Mouse (Mus musculus): Measurements from ENCODE around the gene Dpf2.
A peak's percentile ranks its signal among the peaks of the same experiment; 100 is the strongest.

Gene Dpf2

GRCm38 (mm10) chr19:5935691-5936090 is 22.9 kb upstream of the Dpf2 start:
- DNase-seq (ENCODE audit: low spot score): no peak

- DNase-seq (ENCODE audit: low spot score): no peak
Observed at GRCm38 (mm10) chr19:5935266-5935665, 22.5 kb upstream of the Dpf2 start.

GRCm38 (mm10) chr19:5929634-5930596 is 17.1 kb upstream of the Dpf2 start:
- no peak for DNase-seq (ENCODE audit: low spot score)

- no peak for DNase-seq (ENCODE audit: low spot score)
Observed at GRCm38 (mm10) chr19:5928546-5928945, 15.7 kb upstream of the Dpf2 start.

- DNase-seq (ENCODE audit: low spot score): no peak
Observed at GRCm38 (mm10) chr19:5928104-5928503, 15.3 kb upstream of the Dpf2 start.

GRCm38 (mm10) chr19:5927532-5927931 is 14.7 kb upstream of the Dpf2 start:
- no peak for DNase-seq (ENCODE audit: low spot score)

GRCm38 (mm10) chr19:5927026-5927425 is 14.2 kb upstream of the Dpf2 start:
- no peak for DNase-seq (ENCODE audit: low spot score)

- DNase-seq (ENCODE audit: low spot score): no peak
Observed at GRCm38 (mm10) chr19:5925311-5925855, 12.6 kb upstream of the Dpf2 start.

- peak; percentile 97 for DNase-seq (ENCODE audit: low spot score)
Observed at GRCm38 (mm10) chr19:5924713-5925093, 11.9 kb upstream of the Dpf2 start, which contains the start of gene Cdc42ep2. TSS of gene Cdc42ep2 (minus strand) at chr19:5924816.

- peak; percentile 97 for DNase-seq (ENCODE audit: low spot score)
Observed at GRCm38 (mm10) chr19:5923990-5924712, 11.3 kb upstream of the Dpf2 start.

- no peak for DNase-seq (ENCODE audit: low spot score)
Observed at GRCm38 (mm10) chr19:5922963-5923362, 10.2 kb upstream of the Dpf2 start.

GRCm38 (mm10) chr19:5922119-5922942 is 9.5 kb upstream of the Dpf2 start:
- DNase-seq (ENCODE audit: low spot score): no peak

GRCm38 (mm10) chr19:5921715-5922114 is 8.9 kb upstream of the Dpf2 start:
- peak; percentile 40 for DNase-seq (ENCODE audit: low spot score)

- DNase-seq (ENCODE audit: low spot score): peak; percentile 100
Observed at GRCm38 (mm10) chr19:5912103-5913006, 455 bp downstream of the Dpf2 start.

- DNase-seq (ENCODE audit: low spot score): no peak
Observed at GRCm38 (mm10) chr19:5911430-5912102, 1.2 kb downstream of the Dpf2 start.

GRCm38 (mm10) chr19:5910221-5910620 is 2.6 kb downstream of the Dpf2 start:
- DNase-seq (ENCODE audit: low spot score): no peak

- DNase-seq (ENCODE audit: low spot score): no peak
Observed at GRCm38 (mm10) chr19:5907275-5907674, 5.5 kb downstream of the Dpf2 start.

GRCm38 (mm10) chr19:5894002-5894678 is 18.7 kb downstream of the Dpf2 start, which contains the start of gene Tigd3:
TSS of gene Tigd3 (minus strand) at chr19:5894149.
- DNase-seq (ENCODE audit: low spot score): peak; percentile 98

- peak; percentile 17 for DNase-seq (ENCODE audit: low spot score)
Observed at GRCm38 (mm10) chr19:5893282-5894001, 19.4 kb downstream of the Dpf2 start.

Measured in embryo, embryonic 10.5 days (tissue).